Mouse (Mus musculus) forebrain, embryonic 14.5 days (tissue): ENCODE data around the gene Glg1. TPM values are rescaled to one million over a fixed set of nuclear protein-coding genes. Genes with fewer than 3 reads are reported as not detected.
"Not testable (repeated sequence)": the region's sequence is repeated elsewhere in the genome, so short reads cannot be mapped to it uniquely, and the experiment has no call there.

Experiments
- ATAC-seq: fragments of 200-750 bp; cut with Nextera tagmentation; 2 replicates; pipeline ENCODE4 v1.8.0; 2017; ENCODE audit warnings: mild to moderate bottlenecking, moderate library complexity
- DNase-seq: peaks from one replicate; pipeline ENCODE4 v3.0.0-alpha.2; 2015; ENCODE audit warnings: low spot score
- H3K27ac ChIP-seq: fragments of 300-500 bp; sonication (generic); 2 replicates; pipeline ENCODE4 v1.5.1; 2014; ENCODE audit warnings: low read depth, mild to moderate bottlenecking, control low read depth, low read length, moderate library complexity
- H3K27me3 ChIP-seq: fragments of 300-500 bp; sonication (generic); replicated peaks from 2 replicates; pipeline ENCODE4 v1.6.1; 2014; ENCODE audit warnings: low read length, control low read depth, mixed read lengths; ENCODE audit not compliant: control insufficient read depth, insufficient read depth
- H3K36me3 ChIP-seq: fragments of 300-500 bp; sonication (generic); 2 replicates; pipeline ENCODE4 v1.6.1; 2014; ENCODE audit warnings: low read length, control low read depth; ENCODE audit not compliant: control insufficient read depth, insufficient read depth
- H3K4me1 ChIP-seq: fragments of 300-500 bp; sonication (generic); 2 replicates; pipeline ENCODE4 v1.6.1; 2014; ENCODE audit warnings: antibody characterized with exemption, low read length, control low read depth; ENCODE audit not compliant: control insufficient read depth, insufficient read depth
- H3K4me2 ChIP-seq: fragments of 300-500 bp; sonication (generic); 2 replicates; pipeline ENCODE4 v1.6.1; 2014; ENCODE audit warnings: mild to moderate bottlenecking, control low read depth, low read length
- H3K4me3 ChIP-seq: fragments of 300-500 bp; sonication (generic); 2 replicates; pipeline ENCODE4 v1.5.1; 2014; ENCODE audit warnings: low read depth, low read length, control low read depth
- H3K9ac ChIP-seq: fragments of 300-500 bp; sonication (generic); 2 replicates; pipeline ENCODE4 v1.6.1; 2014; ENCODE audit warnings: mild to moderate bottlenecking, low read length, control low read depth, moderate library complexity
- H3K9me3 ChIP-seq: fragments of 300-500 bp; sonication (generic); replicated peaks from 2 replicates; pipeline ENCODE4 v1.6.1; 2016; ENCODE audit warnings: low read length, control low read depth, mixed read lengths; ENCODE audit not compliant: control insufficient read depth
- WGBS: fragments of 180-500 bp; shearing (Covaris S2); extraction: QIAGEN DNeasy Blood & Tissue Kit; methylation state at CpG from one replicate; pipeline ENCODE4 v1.1.7; 2014; 5-methylcytosine and 5-hydroxymethylcytosine counted together
- polyA plus RNA-seq: library from polyadenylated mRNA; unstranded; fragments of >200 nt; fragmentation: Nextera tagmentation; extraction: Ambion mirVana; gene quantifications from 2 replicates; pipeline ENCODE4 v1.2.1, GENCODE M21; 2014

Gene Glg1
- polyA plus RNA-seq, 1 experiment from 2014 or later = 65.2 TPM

- DNase-seq (no peak), ATAC-seq (no peak)
- Histone ChIP-seq H3K27ac (no peak overlapping the region), H3K4me1 (no peaks in the 10 kb centered on the region), H3K27me3 (no peaks in the 10 kb centered on the region), H3K4me2 (no peak overlapping the region), H3K9ac (no peak overlapping the region), H3K9me3 (no peaks in the 10 kb centered on the region), H3K4me3 (no peak overlapping the region), H3K36me3 (peaks cover 45% of the 10 kb centered on the region)
- WGBS = 94% methylated on average over 3 of the region's 3 CpGs
Observed at GRCm38 (mm10) chr8:111197966-111198365, 61.0 kb downstream of the Glg1 start.

GRCm38 (mm10) chr8:111196181-111196580 is 62.8 kb downstream of the Glg1 start:
- H3K9me3 ChIP-seq = no peaks in the 10 kb centered on the region
- peaks cover 57% of the 10 kb centered on the region for H3K36me3 ChIP-seq
- no peak overlapping the region for H3K9ac ChIP-seq
- H3K27me3 ChIP-seq = no peaks in the 10 kb centered on the region
- no peak overlapping the region for H3K4me3 ChIP-seq
- no peak overlapping the region for H3K4me2 ChIP-seq
- no peak for DNase-seq
- no peaks in the 10 kb centered on the region for H3K4me1 ChIP-seq
- no peak for ATAC-seq
- no peak overlapping the region for H3K27ac ChIP-seq

DNA sequence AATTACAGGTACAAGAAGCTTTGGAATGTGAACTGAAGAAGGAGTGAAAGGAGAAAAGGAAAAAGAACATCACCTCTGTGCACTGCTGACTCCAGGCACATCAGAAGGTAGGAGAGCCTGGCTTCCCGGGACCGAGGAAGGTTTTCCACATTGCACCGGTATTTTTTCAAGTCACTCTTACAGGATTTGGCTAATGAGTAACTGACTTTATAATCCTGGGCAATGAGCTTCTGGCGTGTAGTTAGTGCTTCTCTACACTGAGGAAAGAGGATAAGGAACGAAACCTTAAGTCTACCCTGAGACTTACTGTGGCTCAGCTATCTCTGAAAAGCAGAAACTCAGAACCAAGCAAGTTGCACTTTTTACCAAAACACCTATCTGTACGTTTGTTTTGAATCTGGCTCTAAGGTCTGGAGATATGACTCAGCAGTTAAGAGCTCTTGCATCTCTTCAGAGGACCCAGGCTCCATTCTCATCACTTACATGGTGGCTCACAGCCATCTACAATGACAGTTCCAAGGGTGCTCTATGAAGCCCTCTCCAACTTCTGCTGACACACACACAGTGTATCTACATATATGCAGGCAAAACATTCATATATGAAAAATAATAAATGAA is 70.3 kb downstream of the Glg1 start:
- Histone ChIP-seq H3K36me3 (peaks cover 61% of the 10 kb centered on the region), H3K27me3 (no peaks in the 10 kb centered on the region), H3K27ac (no peak overlapping the region), H3K9me3 (no peaks in the 10 kb centered on the region), H3K4me2 (no peak overlapping the region), H3K4me3 (no peak overlapping the region), H3K9ac (no peak overlapping the region), H3K4me1 (0 out of 2 replicates have a peak, but pooled peaks cover 2% of the 10 kb centered on the region)
- DNase-seq (no peak), ATAC-seq (no peak)
- 89% methylated on average over 6 of the region's 6 CpGs for WGBS

DNA sequence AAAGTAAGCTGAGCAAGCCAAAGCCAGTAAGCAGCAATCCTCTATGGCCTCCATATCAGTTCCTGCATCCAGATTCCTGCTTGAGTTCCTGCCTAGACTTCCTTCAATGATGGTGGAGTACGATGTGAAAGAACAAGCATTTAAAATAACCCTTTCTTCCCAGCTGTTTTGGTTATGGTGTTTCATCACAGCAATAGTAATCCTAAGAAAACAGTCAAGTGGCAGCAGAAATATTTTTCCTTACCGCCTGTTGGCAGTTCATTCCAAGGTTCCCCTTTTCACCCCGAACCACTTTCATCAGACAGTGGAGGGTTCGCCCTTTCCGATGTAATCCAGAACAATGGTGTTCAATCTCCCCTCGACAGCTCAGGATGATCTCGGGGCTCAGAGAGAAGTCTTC is 71.5 kb downstream of the Glg1 start:
- WGBS = 97% methylated on average over 7 of the region's 7 CpGs
- no peak overlapping the region for H3K27ac ChIP-seq
- H3K4me1 ChIP-seq = 0 out of 2 replicates have a peak, but pooled peaks cover 2% of the 10 kb centered on the region
- H3K9ac ChIP-seq = no peak overlapping the region
- peaks cover 67% of the 10 kb centered on the region for H3K36me3 ChIP-seq
- H3K4me3 ChIP-seq = no peak overlapping the region
- no peaks in the 10 kb centered on the region for H3K27me3 ChIP-seq
- ATAC-seq (no peak), DNase-seq (no peak)
- H3K4me2 ChIP-seq = no peak overlapping the region
- no peaks in the 10 kb centered on the region for H3K9me3 ChIP-seq

DNA sequence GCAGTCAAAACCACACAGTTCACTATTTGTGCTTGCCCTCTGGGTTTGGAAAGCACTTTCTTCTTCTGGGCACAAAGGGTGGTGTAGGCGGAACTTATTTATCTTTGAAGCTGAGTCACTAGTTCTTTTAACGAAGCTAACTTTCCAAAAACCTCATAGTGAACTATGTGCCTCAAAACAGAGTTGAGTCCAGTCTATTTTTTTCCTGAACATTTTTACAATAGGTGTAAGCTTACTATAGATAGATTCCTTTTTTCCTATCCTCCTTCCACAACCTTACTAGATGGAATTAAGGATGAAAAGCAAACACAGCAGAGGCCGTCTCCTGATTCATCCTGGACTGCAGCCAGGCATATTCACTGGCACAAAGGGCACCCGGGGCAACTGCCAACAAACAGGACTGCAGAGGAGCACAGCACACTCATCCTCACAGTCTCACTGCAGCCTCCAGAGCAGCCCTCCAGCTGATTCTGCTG is 73.5 kb downstream of the Glg1 start:
- no peak overlapping the region for H3K9ac ChIP-seq
- no peak for ATAC-seq
- H3K27me3 ChIP-seq = no peaks in the 10 kb centered on the region
- H3K4me3 ChIP-seq = no peak overlapping the region
- peak; percentile 59 for DNase-seq
- 0 out of 2 replicates have a peak, but pooled peaks cover 2% of the 10 kb centered on the region for H3K4me1 ChIP-seq
- H3K4me2 ChIP-seq = no peak overlapping the region
- 32% methylated on average over 4 of the region's 4 CpGs for WGBS
- H3K9me3 ChIP-seq = no peaks in the 10 kb centered on the region
- H3K27ac ChIP-seq = peak overlapping the region; percentile 9; the same call in 1 of the 2 replicates
- H3K36me3 ChIP-seq = peaks cover 73% of the 10 kb centered on the region

- no peak overlapping the region for H3K4me2 ChIP-seq
- H3K27ac ChIP-seq = no peak overlapping the region; the same call in 1 of the 2 replicates
- no peak overlapping the region for H3K4me3 ChIP-seq
- no peaks in the 10 kb centered on the region for H3K9me3 ChIP-seq
- WGBS = 60% methylated on average over 5 of the region's 5 CpGs
- H3K36me3 ChIP-seq = peaks cover 88% of the 10 kb centered on the region
- DNase-seq = peak; percentile 55
- H3K27me3 ChIP-seq = no peaks in the 10 kb centered on the region
- ATAC-seq = peak; percentile 77
- H3K4me1 ChIP-seq = no peaks in the 10 kb centered on the region
- H3K9ac ChIP-seq = no peak overlapping the region
Observed at GRCm38 (mm10) chr8:111171661-111172060, 87.4 kb downstream of the Glg1 start.

DNA sequence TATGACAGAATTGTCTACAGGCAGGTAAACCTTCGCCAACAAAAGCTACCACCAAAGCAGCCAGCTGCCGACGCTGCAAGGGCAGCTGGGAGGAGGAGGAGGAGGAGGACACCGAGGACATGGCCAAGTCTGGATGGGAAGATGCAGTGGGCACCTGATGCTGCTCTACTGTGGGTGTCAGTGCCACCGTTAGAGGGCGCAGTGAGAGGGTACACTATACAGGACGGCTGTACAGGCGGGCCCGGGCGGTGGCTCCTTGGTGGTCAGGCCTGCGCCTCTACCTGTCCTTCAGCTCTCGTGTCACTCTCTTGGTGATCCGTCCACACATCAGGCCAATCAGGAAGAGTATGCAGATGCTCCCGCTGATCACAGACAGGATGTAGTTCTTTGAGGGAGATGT is 101.4 kb downstream of the Glg1 start:
- Histone ChIP-seq H3K9ac (no peak overlapping the region), H3K4me2 (no peak overlapping the region), H3K4me1 (no peaks in the 10 kb centered on the region), H3K9me3 (no peaks in the 10 kb centered on the region), H3K27me3 (no peaks in the 10 kb centered on the region), H3K4me3 (no peak overlapping the region), H3K36me3 (peaks cover 96% of the 10 kb centered on the region), H3K27ac (no peak overlapping the region)
- no peak for ATAC-seq
- DNase-seq = peak; percentile 52
- 41% methylated on average over 14 of the region's 14 CpGs for WGBS

GRCm38 (mm10) chr8:111155721-111156436 is 103.1 kb downstream of the Glg1 start:
- H3K4me3 ChIP-seq = no peak overlapping the region
- ATAC-seq (no peak), DNase-seq (no peak)
- no peaks in the 10 kb centered on the region for H3K4me1 ChIP-seq
- no peak overlapping the region for H3K4me2 ChIP-seq
- peaks cover 80% of the 10 kb centered on the region for H3K36me3 ChIP-seq
- no peaks in the 10 kb centered on the region for H3K27me3 ChIP-seq
- H3K9ac ChIP-seq = no peak overlapping the region
- H3K9me3 ChIP-seq = no peaks in the 10 kb centered on the region
- 94% methylated on average over 8 of the region's 8 CpGs for WGBS
- no peak overlapping the region for H3K27ac ChIP-seq

GRCm38 (mm10) chr8:111145460-111146012 is 113.5 kb downstream of the Glg1 start:
- not testable (repeated sequence) for H3K4me1 ChIP-seq, H3K9me3 ChIP-seq, H3K36me3 ChIP-seq, H3K27me3 ChIP-seq
- ATAC-seq (peak; percentile 97), DNase-seq (peak; percentile 91)
- Histone ChIP-seq H3K4me3 (peak overlapping the region; percentile 59), H3K4me2 (peak overlapping the region; percentile 75), H3K27ac (peak overlapping the region; percentile 14; the same call in 1 of the 2 replicates), H3K9ac (peak overlapping the region; percentile 70)
- 0% methylated on average over 47 of the region's 74 CpGs for WGBS
